In genomic region chr14:62609904-62610303, GRCm38 (mm10) we compare ENCODE assay signal across 12 mouse cellular contexts.
"Had no signal": no experiment of that assay in that cellular context is flagged by ENCODE, and none has a peak within 500 bp of the region (broad histone marks: within the 10 kb centered on the region; RNA-seq: fewer than 3 reads in every experiment).

No protein-coding gene starts in this region.

- ATAC-seq: midbrain, embryonic 16.5 days had no signal

- DNase-seq: lung, adult 18-20 months; lung, postnatal 10 days; lung, postnatal 4 days; midbrain, embryonic 14.5 days; retina, postnatal 1 day; right cerebral cortex, adult 18-20 months; right cerebral cortex, postnatal 25 days; right cerebral cortex, postnatal 4 days; thymus, adult 2 months; thymus, postnatal 25 days; thymus, postnatal 4 days had no signal
